Mouse (Mus musculus) stomach, embryonic 15.5 days (tissue): ENCODE measurements around the gene Stk4. TPM values are rescaled to one million over a fixed set of nuclear protein-coding genes. Genes with fewer than 3 reads are reported as not detected.

Experiments
- ATAC-seq: fragments of 200-750 bp; cut with Nextera tagmentation; 2 replicates; pipeline ENCODE4 v1.8.0; 2017; ENCODE audit warnings: low read depth, moderate number of reproducible peaks, moderate TSS enrichment; ENCODE audit not compliant: insufficient read depth, low FRiP score
- H3K27ac ChIP-seq: fragments of 300-500 bp; sonication (generic); 2 replicates; pipeline ENCODE4 v1.5.1; 2015; ENCODE audit warnings: mild to moderate bottlenecking, inconsistent platforms
- H3K27me3 ChIP-seq: fragments of 300-500 bp; sonication (generic); replicated peaks from 2 replicates; pipeline ENCODE4 v1.6.1; 2015; ENCODE audit warnings: inconsistent platforms
- H3K36me3 ChIP-seq: fragments of 300-500 bp; sonication (generic); 2 replicates; pipeline ENCODE4 v1.6.1; 2015; ENCODE audit warnings: inconsistent platforms
- H3K4me1 ChIP-seq: fragments of 300-500 bp; sonication (generic); 2 replicates; pipeline ENCODE4 v1.6.1; 2015; ENCODE audit warnings: inconsistent platforms
- H3K4me2 ChIP-seq: fragments of 300-500 bp; sonication (generic); 2 replicates; pipeline ENCODE4 v1.6.1; 2015; ENCODE audit warnings: mild to moderate bottlenecking, inconsistent platforms
- H3K4me3 ChIP-seq: fragments of 300-500 bp; sonication (generic); replicated peaks from 2 replicates; pipeline ENCODE4 v1.5.1; 2015; ENCODE audit warnings: inconsistent platforms
- H3K9ac ChIP-seq: fragments of 300-500 bp; sonication (generic); 2 replicates; pipeline ENCODE4 v1.6.1; 2015; ENCODE audit warnings: inconsistent platforms
- H3K9me3 ChIP-seq: fragments of 300-500 bp; sonication (generic); 2 replicates; pipeline ENCODE4 v1.6.1; 2016; ENCODE audit warnings: inconsistent platforms
- WGBS: fragments of 180-500 bp; shearing (Covaris S2); methylation state at CpG from one replicate; pipeline ENCODE4 v1.1.7; 2015; 5-methylcytosine and 5-hydroxymethylcytosine counted together
- polyA plus RNA-seq: library from polyadenylated mRNA; unstranded; fragments of >200 nt; fragmentation: Nextera tagmentation; extraction: Ambion mirVana; gene quantifications from 2 replicates; pipeline ENCODE4 v1.2.1, GENCODE M21; 2015

Stk4 gene
- polyA plus RNA-seq, 1 experiment from 2014 or later: 16.4 TPM

DNA sequence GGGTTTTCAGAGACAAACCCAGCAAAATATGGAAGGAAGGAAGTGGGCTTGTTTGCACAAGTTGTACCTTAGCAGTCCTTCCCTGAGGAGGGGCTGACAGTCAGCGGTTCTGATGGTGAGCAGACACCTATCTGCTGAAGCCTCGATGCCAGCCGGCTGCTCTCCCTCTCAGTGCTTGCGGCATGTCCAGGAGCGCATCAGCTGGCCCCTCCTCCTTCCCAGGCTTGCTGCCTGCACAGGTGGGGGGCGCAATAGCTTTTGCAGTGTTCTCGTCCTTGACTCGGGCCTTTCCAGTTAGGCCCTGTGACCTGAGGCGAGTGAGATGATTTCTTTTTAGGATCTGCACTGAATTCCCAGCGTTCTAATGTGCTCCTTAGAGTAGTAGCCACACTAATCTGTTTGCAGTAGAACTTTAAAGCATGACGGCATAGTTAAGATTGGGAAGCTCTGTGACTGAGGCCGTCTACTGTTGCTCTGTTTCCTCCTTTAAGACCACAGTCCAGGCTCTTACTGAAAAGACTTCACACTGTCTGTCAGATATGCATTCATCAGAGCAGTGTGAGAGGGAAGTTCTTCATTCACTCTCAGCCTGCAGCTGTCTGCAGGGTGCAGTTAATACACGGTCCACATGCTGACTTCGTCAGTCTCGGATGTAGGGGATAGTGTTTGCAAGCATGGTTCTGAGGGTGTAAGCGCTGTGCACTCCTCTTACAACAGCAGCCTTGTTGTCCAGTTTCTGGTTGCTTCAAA lies 37.2 kb downstream of the Stk4 start:
- Histone ChIP-seq H3K9ac (no peak overlapping the region), H3K4me3 (no peak overlapping the region), H3K9me3 (no peaks in the 10 kb centered on the region), H3K27ac (no peak overlapping the region), H3K27me3 (no peaks in the 10 kb centered on the region), H3K4me2 (no peak overlapping the region), H3K4me1 (no peaks in the 10 kb centered on the region), H3K36me3 (0 out of 2 replicates have a peak, but pooled peaks cover 2% of the 10 kb centered on the region)
- ATAC-seq: no peak
- WGBS: 79% methylated on average over 16 of the region's 16 CpGs

GRCm38 (mm10) chr2:164108501-164108900 lies 38.4 kb downstream of the Stk4 start:
- Histone ChIP-seq H3K4me1 (no peaks in the 10 kb centered on the region), H3K9ac (no peak overlapping the region), H3K27me3 (no peaks in the 10 kb centered on the region), H3K4me2 (no peak overlapping the region), H3K27ac (no peak overlapping the region), H3K9me3 (no peaks in the 10 kb centered on the region), H3K4me3 (no peak overlapping the region), H3K36me3 (0 out of 2 replicates have a peak, but pooled peaks cover 2% of the 10 kb centered on the region)
- ATAC-seq: no peak
- WGBS: 77% methylated on average over 4 of the region's 4 CpGs

DNA sequence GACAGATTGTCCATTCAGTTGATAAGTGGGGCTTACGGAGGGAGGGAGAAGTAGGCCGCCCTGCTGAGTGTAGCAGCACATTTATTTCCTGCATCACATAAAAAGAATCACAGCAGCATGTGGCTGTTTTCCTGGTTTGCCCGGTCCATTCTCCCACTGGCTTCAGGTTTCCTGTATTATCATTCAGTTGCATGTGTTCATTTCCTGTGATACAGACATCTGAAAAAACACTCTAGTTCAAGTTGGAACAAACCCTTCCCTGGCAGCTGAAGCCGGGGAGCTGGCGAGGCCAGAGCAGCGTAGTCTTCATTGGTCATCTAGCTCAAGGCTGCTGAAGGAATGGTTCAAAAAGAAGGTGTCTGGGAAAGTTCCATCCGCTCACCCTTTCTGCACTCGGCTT lies 41.4 kb downstream of the Stk4 start:
- no peaks in the 10 kb centered on the region for H3K4me1 ChIP-seq
- no peak overlapping the region for H3K9ac ChIP-seq
- no peak overlapping the region for H3K4me3 ChIP-seq
- no peaks in the 10 kb centered on the region for H3K27me3 ChIP-seq
- H3K36me3 ChIP-seq: no peaks in the 10 kb centered on the region
- no peak overlapping the region for H3K4me2 ChIP-seq
- ATAC-seq: no peak
- H3K9me3 ChIP-seq: no peaks in the 10 kb centered on the region
- 83% methylated on average over 8 of the region's 8 CpGs for WGBS
- no peak overlapping the region for H3K27ac ChIP-seq

DNA sequence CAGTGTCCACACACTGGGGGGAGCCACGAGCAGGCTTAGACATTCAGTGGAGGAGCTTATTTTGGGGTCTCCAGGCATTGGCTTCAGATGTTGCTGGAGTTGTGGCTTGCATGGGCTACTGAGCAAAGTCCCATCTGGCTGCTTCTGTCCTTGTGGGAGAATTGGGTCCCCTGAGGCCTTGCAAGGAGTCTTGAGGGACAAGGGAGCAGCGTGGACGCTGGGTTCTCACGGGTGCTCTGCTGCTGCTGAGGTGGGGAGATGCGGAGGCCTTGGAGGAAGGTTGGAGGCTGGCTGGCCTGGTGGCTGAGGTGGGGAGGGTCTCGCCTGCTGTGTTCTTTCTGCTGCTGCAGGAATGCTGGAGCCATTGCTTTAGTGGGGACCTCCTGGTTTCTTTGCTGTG lies 43.9 kb downstream of the Stk4 start:
- Histone ChIP-seq H3K4me3 (no peak overlapping the region), H3K4me1 (no peaks in the 10 kb centered on the region), H3K9ac (no peak overlapping the region), H3K36me3 (peaks cover 3% of the 10 kb centered on the region; the same call in 1 of the 2 replicates), H3K4me2 (no peak overlapping the region), H3K9me3 (no peaks in the 10 kb centered on the region), H3K27ac (no peak overlapping the region), H3K27me3 (no peaks in the 10 kb centered on the region)
- 92% methylated on average over 6 of the region's 6 CpGs for WGBS
- ATAC-seq: no peak

GRCm38 (mm10) chr2:164115531-164115930 lies 45.4 kb downstream of the Stk4 start:
- Histone ChIP-seq H3K36me3 (peaks cover 9% of the 10 kb centered on the region), H3K27ac (no peak overlapping the region), H3K4me2 (no peak overlapping the region), H3K4me1 (no peaks in the 10 kb centered on the region), H3K27me3 (no peaks in the 10 kb centered on the region), H3K9ac (no peak overlapping the region), H3K9me3 (no peaks in the 10 kb centered on the region), H3K4me3 (no peak overlapping the region)
- 86% methylated on average over 10 of the region's 10 CpGs for WGBS
- no peak for ATAC-seq

DNA sequence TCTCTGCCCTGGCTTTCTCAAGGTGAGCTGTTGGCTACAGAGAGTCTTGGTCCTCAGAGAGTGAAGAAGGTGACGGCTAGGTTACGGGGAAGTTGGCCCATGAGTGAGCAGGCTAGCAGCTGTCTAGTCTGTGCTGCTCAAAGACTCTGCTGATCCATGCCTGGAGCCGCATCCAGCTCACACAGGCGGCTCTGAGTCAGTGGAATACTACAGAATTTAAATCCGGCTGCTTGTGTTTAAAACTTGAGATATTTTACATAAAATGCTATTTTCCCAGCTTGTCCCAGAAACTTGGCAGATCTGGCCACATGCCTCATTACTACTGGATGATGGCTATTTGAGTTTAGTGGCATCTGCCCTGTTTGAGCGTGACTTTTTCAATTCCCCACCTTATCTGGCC lies 49.4 kb downstream of the Stk4 start:
- no peaks in the 10 kb centered on the region for H3K9me3 ChIP-seq
- 87% methylated on average over 6 of the region's 6 CpGs for WGBS
- no peaks in the 10 kb centered on the region for H3K4me1 ChIP-seq
- no peak overlapping the region for H3K27ac ChIP-seq
- H3K9ac ChIP-seq: no peak overlapping the region
- H3K4me2 ChIP-seq: no peak overlapping the region
- no peak for ATAC-seq
- H3K36me3 ChIP-seq: peaks cover 9% of the 10 kb centered on the region
- no peak overlapping the region for H3K4me3 ChIP-seq
- H3K27me3 ChIP-seq: no peaks in the 10 kb centered on the region

GRCm38 (mm10) chr2:164123169-164123766 lies 53.1 kb downstream of the Stk4 start:
- ATAC-seq: no peak
- H3K4me3 ChIP-seq: no peak overlapping the region
- no peaks in the 10 kb centered on the region for H3K9me3 ChIP-seq
- H3K9ac ChIP-seq: no peak overlapping the region
- no peaks in the 10 kb centered on the region for H3K27me3 ChIP-seq
- 76% methylated on average over 5 of the region's 5 CpGs for whole genome bisulfite sequencing
- H3K36me3 ChIP-seq: peaks cover 6% of the 10 kb centered on the region; the same call in 1 of the 2 replicates
- H3K4me2 ChIP-seq: no peak overlapping the region
- H3K27ac ChIP-seq: no peak overlapping the region
- no peaks in the 10 kb centered on the region for H3K4me1 ChIP-seq

DNA sequence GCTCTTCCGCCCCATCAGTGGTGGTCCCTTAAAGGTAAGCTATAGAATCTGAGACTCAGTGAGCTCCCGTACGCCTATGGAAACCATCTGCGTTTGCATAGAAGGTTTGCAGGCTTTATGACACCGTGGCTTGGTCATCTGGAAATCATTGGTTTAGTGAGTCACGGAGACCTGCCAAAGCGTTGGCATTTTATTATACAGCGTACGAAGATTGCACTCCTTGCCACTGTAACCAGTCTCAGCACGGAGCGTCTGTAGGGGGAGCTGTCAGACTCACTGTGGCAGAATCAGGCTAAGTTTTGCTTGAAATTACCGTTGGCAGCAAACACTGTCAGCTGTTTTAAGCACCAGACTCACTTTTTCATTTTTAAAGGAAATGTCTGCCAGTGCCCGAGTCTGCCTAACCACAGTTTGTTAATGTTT lies 56.4 kb downstream of the Stk4 start:
- Histone ChIP-seq H3K9me3 (no peaks in the 10 kb centered on the region), H3K9ac (no peak overlapping the region), H3K27ac (no peak overlapping the region), H3K4me2 (no peak overlapping the region), H3K27me3 (no peaks in the 10 kb centered on the region), H3K36me3 (no peaks in the 10 kb centered on the region), H3K4me1 (no peaks in the 10 kb centered on the region), H3K4me3 (no peak overlapping the region)
- WGBS: 72% methylated on average over 13 of the region's 13 CpGs
- no peak for ATAC-seq

DNA sequence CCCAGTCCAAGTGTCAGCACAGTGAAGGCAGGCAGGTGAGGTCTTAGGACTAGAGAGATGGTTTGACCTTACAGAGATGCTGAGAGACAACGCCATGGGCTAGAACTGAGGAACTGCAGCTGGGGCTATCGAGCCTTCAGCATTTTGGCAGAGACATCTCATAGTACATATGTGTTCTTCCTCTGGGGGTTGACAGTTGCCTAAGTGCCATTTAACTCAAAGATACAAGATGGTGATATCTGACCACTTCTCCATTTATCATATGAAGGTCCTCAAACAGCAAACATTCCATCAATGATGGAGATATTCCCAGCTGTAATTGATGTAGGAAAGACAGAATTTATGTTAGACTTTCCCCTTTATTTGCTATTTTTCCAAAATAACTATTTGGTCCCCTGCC lies 57.2 kb downstream of the Stk4 start:
- H3K27ac ChIP-seq: no peak overlapping the region
- 80% methylated on average over 2 of the region's 2 CpGs for WGBS
- no peak for ATAC-seq
- H3K4me1 ChIP-seq: no peaks in the 10 kb centered on the region
- H3K4me2 ChIP-seq: no peak overlapping the region
- no peak overlapping the region for H3K9ac ChIP-seq
- H3K9me3 ChIP-seq: no peaks in the 10 kb centered on the region
- no peaks in the 10 kb centered on the region for H3K27me3 ChIP-seq
- no peak overlapping the region for H3K4me3 ChIP-seq
- no peaks in the 10 kb centered on the region for H3K36me3 ChIP-seq

DNA sequence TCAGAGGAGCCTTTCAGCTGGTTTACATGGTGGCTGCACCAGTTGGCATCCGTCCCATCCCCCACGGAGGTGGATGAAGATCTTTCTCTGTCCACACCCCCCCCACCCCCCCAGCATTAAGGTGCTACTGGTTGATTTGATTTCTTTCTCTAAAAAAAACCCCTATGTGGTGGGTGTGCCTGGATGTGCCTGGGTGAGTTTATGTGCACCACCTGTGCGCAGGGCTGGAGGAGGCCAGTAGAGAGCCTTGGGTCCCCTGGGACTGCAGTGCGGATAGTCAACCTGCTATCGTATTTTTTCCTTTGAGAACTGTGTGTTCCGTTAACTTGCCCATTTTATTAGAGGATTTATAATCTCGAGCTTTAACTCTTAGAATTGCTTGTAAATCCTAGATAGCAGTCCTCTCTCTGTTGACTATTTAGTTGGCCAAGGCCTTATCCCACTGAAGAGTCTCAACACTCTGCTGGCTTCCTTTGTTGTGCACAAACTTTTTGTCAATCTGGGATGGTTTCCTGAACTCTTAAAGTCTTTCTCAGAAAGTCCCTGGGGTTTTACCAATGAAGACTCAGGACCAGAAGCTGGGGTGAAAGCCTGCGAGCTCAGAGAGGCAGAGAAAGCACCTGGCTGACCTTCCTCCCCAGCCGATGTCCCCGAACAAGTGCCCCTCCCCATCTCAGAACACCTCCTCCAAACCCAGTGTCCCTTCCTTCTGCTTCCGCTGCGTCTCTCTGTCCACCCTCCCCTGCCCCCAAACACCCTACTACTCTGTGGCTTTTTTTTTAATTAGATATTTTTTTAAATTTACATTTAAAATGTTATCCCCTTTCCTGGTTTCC lies 58.7 kb downstream of the Stk4 start:
- H3K4me1 ChIP-seq: no peaks in the 10 kb centered on the region
- no peak for ATAC-seq
- WGBS: 91% methylated on average over 12 of the region's 12 CpGs
- H3K4me3 ChIP-seq: no peak overlapping the region
- H3K27ac ChIP-seq: no peak overlapping the region
- no peak overlapping the region for H3K4me2 ChIP-seq
- no peaks in the 10 kb centered on the region for H3K9me3 ChIP-seq
- no peak overlapping the region for H3K9ac ChIP-seq
- no peaks in the 10 kb centered on the region for H3K27me3 ChIP-seq
- H3K36me3 ChIP-seq: 0 out of 2 replicates have a peak, but pooled peaks cover under 1% of the 10 kb centered on the region

DNA sequence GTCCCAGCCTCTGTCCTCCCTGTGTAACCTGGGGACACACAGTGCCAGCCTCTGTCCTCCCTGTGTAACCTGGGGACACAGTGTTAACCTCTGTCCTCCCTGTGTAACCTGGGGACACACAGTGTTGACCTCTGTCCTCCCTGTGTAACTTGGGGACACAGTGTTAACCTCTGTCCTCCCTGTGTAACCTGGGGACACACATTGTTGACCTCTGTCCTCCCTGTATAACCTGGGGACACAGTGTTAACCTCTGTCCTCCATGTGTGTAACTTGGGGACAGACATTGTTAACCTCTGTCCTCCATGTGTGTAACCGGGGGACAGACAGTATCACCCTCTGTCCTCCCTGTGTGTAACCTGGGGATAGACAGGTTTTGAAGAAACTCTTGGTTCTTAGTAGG lies 61.5 kb downstream of the Stk4 start:
- Histone ChIP-seq H3K36me3 (0 out of 2 replicates have a peak, but pooled peaks cover 3% of the 10 kb centered on the region), H3K9ac (no peak overlapping the region), H3K27me3 (no peaks in the 10 kb centered on the region), H3K4me3 (no peak overlapping the region), H3K4me1 (peaks cover 5% of the 10 kb centered on the region; the same call in 1 of the 2 replicates), H3K9me3 (no peaks in the 10 kb centered on the region), H3K27ac (no peak overlapping the region), H3K4me2 (no peak overlapping the region)
- 88% methylated on average over 1 of the region's 1 CpGs for WGBS
- ATAC-seq: no peak

DNA sequence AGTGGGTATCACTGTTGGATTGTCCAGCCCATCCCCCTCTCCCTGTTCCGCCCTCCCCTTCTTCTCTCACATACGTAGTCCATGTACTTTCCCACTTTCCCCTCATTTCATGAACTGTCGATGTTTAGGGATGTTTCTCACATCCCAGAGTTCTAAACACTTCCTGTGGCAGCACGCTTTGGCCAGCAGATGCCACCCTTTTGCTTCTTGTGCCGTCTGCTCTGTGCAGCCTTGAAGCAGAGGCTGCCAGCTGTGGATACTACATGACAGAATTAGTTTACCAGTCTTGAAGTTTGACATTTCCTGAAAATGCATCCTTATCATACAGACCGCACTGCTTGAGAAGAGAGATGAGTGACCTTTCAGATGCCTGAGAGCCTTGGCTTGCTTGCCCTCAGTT lies 64.4 kb downstream of the Stk4 start:
- no peak for ATAC-seq
- Histone ChIP-seq H3K36me3 (0 out of 2 replicates have a peak, but pooled peaks cover 3% of the 10 kb centered on the region), H3K27me3 (no peaks in the 10 kb centered on the region), H3K4me1 (peaks cover 5% of the 10 kb centered on the region; the same call in 1 of the 2 replicates), H3K4me2 (no peak overlapping the region), H3K9ac (no peak overlapping the region), H3K27ac (no peak overlapping the region), H3K9me3 (no peaks in the 10 kb centered on the region), H3K4me3 (no peak overlapping the region)
- 57% methylated on average over 6 of the region's 6 CpGs for WGBS
